Mouse (Mus musculus) lung, adult 2 months (tissue): ENCODE measurements around the gene Zc3h10.

ENCODE experiments used
- CTCF ChIP-seq: fragments of 200-500 bp; IDR thresholded peaks from 2 replicates; pipeline ENCODE4 v1.5.1; 2011; ENCODE audit warnings: mild to moderate bottlenecking, low read length, control low read depth; ENCODE audit not compliant: insufficient read depth
- POLR2A ChIP-seq: fragments of 200-500 bp; IDR thresholded peaks from 2 replicates; pipeline ENCODE4 v1.6.1; 2011; ENCODE audit warnings: low read depth, mild to moderate bottlenecking, control low read depth, low read length, borderline replicate concordance; ENCODE audit errors: extremely low read depth

DNA sequence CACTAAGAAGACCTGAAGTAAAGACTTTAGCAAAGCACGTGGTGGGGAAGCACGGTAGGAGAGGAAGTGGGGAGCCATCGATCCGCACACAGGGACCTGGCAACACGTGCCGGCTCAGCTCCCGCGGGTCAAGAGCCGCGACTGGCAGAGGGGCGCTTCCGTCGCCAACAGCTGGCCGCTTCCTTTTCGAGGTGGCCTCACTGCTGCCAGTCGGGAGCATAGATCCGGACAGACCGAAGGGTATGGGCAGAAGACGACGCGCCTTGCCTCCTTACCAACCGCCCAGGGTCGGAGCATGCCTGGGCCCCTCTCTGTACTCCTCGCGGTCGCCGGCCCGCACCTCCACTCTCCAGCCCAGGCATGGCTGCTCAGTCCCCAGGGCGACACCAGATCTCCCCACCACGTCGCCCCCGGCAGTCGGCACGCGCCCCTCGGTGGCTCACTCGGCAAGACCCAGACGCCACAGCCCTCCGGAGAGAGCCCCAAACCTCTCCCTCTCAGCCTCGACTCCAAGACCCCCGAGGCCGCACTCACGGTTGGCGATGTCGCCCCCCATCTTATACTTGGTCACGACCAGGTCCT lies 17.7 kb upstream of the Zc3h10 start:
- TF ChIP-seq CTCF (no peak), POLR2A (no peak)
